Mouse (Mus musculus) mature B cell (primary cell): Measurements from ENCODE around the gene Mib2.

Experiments used
- in situ Hi-C: fragments of 300-500 bp; cut with MboI; formaldehyde crosslinking; loops from 2 replicates; pipeline ENCODE4 v1.14.3; 2019

Mib2 gene

DNA sequence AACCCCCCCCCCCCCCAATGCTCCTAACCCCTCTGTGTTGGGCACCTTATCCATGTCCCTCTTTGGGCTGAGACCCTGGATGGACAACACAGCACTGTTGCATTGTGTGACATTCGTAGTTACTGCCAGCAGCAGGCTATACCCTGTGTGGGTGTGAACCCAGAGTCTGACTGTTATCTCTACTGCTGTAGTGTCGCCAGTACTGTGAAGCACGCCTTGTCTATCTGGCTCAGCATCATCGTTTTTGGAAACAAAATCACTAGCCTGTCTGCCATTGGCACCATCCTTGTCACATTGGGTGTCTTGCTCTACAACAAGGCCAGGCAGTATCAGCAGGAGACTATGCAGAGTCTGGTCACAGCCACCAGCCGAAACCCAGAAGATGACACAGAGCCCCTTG lies 50.7 kb downstream of the Mib2 start:
- in situ Hi-C loops: no loop called here

DNA sequence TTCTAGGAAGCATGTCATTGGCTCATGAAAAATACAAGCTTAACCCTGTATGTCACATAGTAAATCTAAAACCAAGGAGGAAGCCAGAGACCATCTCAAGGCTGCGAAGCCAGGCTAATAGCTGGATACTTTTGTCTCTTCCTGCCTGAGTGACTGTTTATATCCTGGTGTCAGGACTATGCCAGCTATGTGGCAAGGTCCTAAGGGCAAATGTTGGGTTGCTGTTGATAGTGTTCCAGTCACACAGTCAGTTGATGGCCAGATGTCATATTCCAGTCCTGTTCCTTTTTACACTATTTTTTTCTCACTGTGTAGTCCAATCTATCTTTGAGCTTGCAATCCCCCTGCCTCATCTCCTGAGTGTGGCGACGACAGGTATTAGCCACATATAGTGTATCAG lies 55.7 kb downstream of the Mib2 start:
- in situ Hi-C loops: no loop called here

DNA sequence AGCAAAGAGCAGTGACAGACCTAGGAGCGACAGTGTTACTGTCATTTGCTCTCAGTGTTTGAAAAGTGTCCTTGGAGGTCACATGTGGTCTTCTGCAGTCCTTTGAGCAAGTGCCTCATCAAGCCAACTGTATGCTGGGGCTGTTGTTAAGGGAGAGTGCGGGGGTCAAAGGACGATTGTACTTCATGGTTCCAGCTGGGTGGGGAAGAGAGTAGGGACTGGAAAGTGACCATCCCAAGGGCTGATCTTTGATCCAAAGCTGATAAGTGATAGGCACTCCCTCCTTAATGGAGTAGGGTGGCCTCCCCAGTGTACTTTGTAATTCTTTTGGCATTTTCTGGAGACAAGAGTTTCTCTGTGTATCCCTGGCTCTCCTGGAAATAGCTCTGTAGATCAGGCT lies 57.1 kb downstream of the Mib2 start:
- in situ Hi-C loops: no loop called here

DNA sequence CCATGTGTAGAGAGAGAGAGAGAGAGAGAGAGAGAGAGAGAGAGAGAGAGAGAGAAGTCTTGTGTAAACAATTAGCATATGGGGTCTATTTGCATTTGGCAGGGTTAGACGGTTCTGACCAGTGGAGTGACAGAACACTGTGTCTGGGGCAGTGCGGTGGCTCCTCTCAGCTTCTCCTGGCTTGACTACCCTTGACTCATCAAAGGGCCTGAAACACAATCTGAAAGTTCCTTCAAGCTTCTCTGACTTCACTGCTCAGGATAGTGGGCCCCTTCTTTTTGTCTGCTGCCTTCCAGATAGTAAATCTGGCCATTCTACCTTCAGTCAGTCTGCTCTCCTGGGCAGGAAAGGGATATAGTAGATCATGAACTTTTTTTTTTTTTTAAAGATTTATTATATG lies 62.2 kb downstream of the Mib2 start:
- in situ Hi-C loops: no loop called here

DNA sequence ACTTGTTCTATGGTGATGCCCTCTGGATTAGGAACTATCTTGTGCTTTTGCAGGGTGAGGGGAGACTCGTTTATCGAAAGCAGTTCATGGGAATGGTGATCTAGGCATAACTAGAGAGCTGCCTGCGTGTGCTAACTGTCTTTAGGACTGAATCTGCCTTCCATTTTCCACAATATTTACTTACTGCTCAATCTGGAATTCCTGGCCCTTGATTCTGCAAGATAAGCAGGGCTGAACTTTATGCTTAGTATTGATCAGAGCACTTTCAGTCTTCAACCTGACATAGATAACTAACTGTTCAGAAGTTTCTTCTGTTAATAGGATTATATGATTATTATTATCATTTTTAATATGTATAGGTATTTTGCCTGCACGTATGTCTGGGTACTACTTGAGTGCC lies 63.9 kb downstream of the Mib2 start:
- in situ Hi-C loops: no loop called here
